Comparison of ENCODE assay signal across 14 mouse cellular contexts in the genomic region with DNA sequence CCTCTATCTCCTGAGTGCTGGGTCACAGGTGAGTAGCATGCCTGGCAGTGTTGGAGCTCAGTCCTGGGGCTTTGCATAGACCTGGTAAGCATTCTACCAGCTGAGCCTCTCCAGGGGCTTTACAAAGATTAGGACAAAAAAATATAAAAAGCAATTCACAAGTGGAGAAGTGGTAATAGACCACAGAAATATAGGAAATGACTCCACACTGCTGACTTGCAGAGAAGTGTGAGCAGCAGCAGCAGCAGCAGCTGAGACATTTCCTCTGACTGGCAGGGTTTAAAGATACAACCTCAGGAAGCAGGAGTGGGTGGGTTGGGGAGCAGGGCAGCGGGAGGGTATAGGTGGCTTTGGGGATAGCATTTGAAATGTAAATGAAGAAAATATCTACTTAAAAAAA.
DNase-seq lines count a peak whose midpoint lies in the region; ATAC-seq and TF ChIP-seq lines count a peak whose summit lies in the region.
"Had no signal": no experiment of that assay in that cellular context is flagged by ENCODE, and none has a peak within 500 bp of the region (broad histone marks: within the 10 kb centered on the region; RNA-seq: fewer than 3 reads in every experiment).

No protein-coding gene starts in this region.

- no peak for TF ChIP-seq CTCF in midbrain, postnatal 0 days (IDR thresholded peaks at IDR 0.05)

- no peaks in the 10 kb centered on the region for H3K9me3 ChIP-seq in limb, embryonic 12.5 days
- H3K9me3 ChIP-seq in limb, embryonic 10.5 days (replicated peaks): no peaks in the 10 kb centered on the region
- H3K9me3 ChIP-seq in midbrain, postnatal 0 days (ENCODE audit: low read length): no peaks in the 10 kb centered on the region
- H3K9me3 ChIP-seq in embryonic facial prominence, embryonic 10.5 days: no peaks in the 10 kb centered on the region
- H3K9me3 ChIP-seq: forebrain, embryonic 12.5 days had no signal

- DNase-seq in limb, embryonic 10.5 days (ENCODE audit: low spot score): no peak
- peak; percentile 42 for DNase-seq in CD4-positive helper T cell, adult 2 months (ENCODE audit: low read depth, low spot score)
- no peak for DNase-seq in midbrain, postnatal 0 days (ENCODE audit: low spot score)
- DNase-seq in embryonic facial prominence, embryonic 10.5 days (ENCODE audit: low spot score): no peak
- DNase-seq: cerebellum, postnatal 14 days; gastrocnemius, postnatal 10 days; lung, adult 18-20 months; right cerebral cortex, postnatal 25 days had no signal

- no peak overlapping the region for H3K4me2 ChIP-seq in limb, embryonic 12.5 days
- H3K4me2 ChIP-seq in midbrain, postnatal 0 days (ENCODE audit: low read depth, low read length, poor library complexity, severe bottlenecking): no peak overlapping the region
- H3K4me2 ChIP-seq: forebrain, embryonic 12.5 days had no signal

- H3K36me3 ChIP-seq in limb, embryonic 12.5 days: peaks cover 5% of the 10 kb centered on the region; the same call in 1 of the 2 replicates
- H3K36me3 ChIP-seq in limb, embryonic 10.5 days: peaks cover 4% of the 10 kb centered on the region; the same call in 1 of the 2 replicates
- H3K36me3 ChIP-seq in midbrain, postnatal 0 days (ENCODE audit: insufficient read depth, low read length): no peaks in the 10 kb centered on the region
- no peaks in the 10 kb centered on the region for H3K36me3 ChIP-seq in embryonic facial prominence, embryonic 10.5 days (replicated peaks)
- H3K36me3 ChIP-seq: forebrain, embryonic 12.5 days had no signal

- WGBS in limb, embryonic 12.5 days: 63% methylated on average over 1 of the region's 1 CpGs
- 87% methylated on average over 1 of the region's 1 CpGs for WGBS in limb, embryonic 10.5 days
- WGBS in midbrain, postnatal 0 days: 44% methylated on average over 1 of the region's 1 CpGs
- WGBS in embryonic facial prominence, embryonic 10.5 days: 80% methylated on average over 1 of the region's 1 CpGs

- 0 out of 2 replicates have a peak overlapping the region, but pooled peaks have one; percentile 12 for H3K27ac ChIP-seq in limb, embryonic 12.5 days
- no peak overlapping the region for H3K27ac ChIP-seq in limb, embryonic 10.5 days
- no peak overlapping the region for H3K27ac ChIP-seq in midbrain, postnatal 0 days (ENCODE audit: low read depth, low read length)
- H3K27ac ChIP-seq in embryonic facial prominence, embryonic 10.5 days (replicated peaks): no peak overlapping the region
- H3K27ac ChIP-seq: forebrain, embryonic 12.5 days; layer of hippocampus, adult 2 months had no signal

- ATAC-seq in limb, embryonic 12.5 days (ENCODE audit: insufficient number of reproducible peaks, insufficient read depth, low FRiP score, low TSS enrichment, low read depth): no peak
- peak; percentile 77 for ATAC-seq in CD4-positive, CD25-positive, alpha-beta regulatory T cell, adult 4 months
- ATAC-seq in inflammation-experienced regulatory T-cells, adult 6 months: peak; percentile 72
- no peak for ATAC-seq in midbrain, postnatal 0 days (ENCODE audit: low FRiP score)

- no peaks in the 10 kb centered on the region for H3K27me3 ChIP-seq in limb, embryonic 12.5 days
- H3K27me3 ChIP-seq in limb, embryonic 10.5 days (ENCODE audit: low read depth, poor library complexity, severe bottlenecking): no peaks in the 10 kb centered on the region; the same call in 1 of the 2 replicates
- H3K27me3 ChIP-seq in midbrain, postnatal 0 days (ENCODE audit: insufficient read depth, low read length): no peaks in the 10 kb centered on the region
- H3K27me3 ChIP-seq in embryonic facial prominence, embryonic 10.5 days (replicated peaks; ENCODE audit: low read depth, poor library complexity, severe bottlenecking): no peaks in the 10 kb centered on the region
- H3K27me3 ChIP-seq: forebrain, embryonic 12.5 days had no signal

- peaks cover 52% of the 10 kb centered on the region for H3K4me1 ChIP-seq in limb, embryonic 12.5 days (replicated peaks)
- H3K4me1 ChIP-seq in limb, embryonic 10.5 days: peaks cover 59% of the 10 kb centered on the region
- H3K4me1 ChIP-seq in midbrain, postnatal 0 days (ENCODE audit: insufficient read depth, low read length): peaks cover 2% of the 10 kb centered on the region; the same call in 1 of the 2 replicates
- peaks cover 77% of the 10 kb centered on the region for H3K4me1 ChIP-seq in embryonic facial prominence, embryonic 10.5 days

- H3K9ac ChIP-seq in limb, embryonic 12.5 days (replicated peaks): no peak overlapping the region
- H3K9ac ChIP-seq in midbrain, postnatal 0 days (replicated peaks; ENCODE audit: low read length, poor library complexity, severe bottlenecking): no peak overlapping the region
- H3K9ac ChIP-seq: forebrain, embryonic 12.5 days had no signal

- no peak overlapping the region for H3K4me3 ChIP-seq in limb, embryonic 12.5 days (replicated peaks)
- H3K4me3 ChIP-seq in limb, embryonic 10.5 days: no peak overlapping the region
- H3K4me3 ChIP-seq in midbrain, postnatal 0 days (ENCODE audit: low read depth, low read length): no peak overlapping the region
- H3K4me3 ChIP-seq in embryonic facial prominence, embryonic 10.5 days: no peak overlapping the region
- H3K4me3 ChIP-seq: forebrain, embryonic 12.5 days; layer of hippocampus, adult 2 months; myocyte had no signal

Comparison
In these comparisons a context has a peak if more than half of its experiments do, and no peak if none do; other contexts are left out.
1. ATAC-seq: peak in CD4-positive, CD25-positive, alpha-beta regulatory T cell, adult 4 months (single experiment) and inflammation-experienced regulatory T-cells, adult 6 months (single experiment); none in limb, embryonic 12.5 days (single experiment) and midbrain, postnatal 0 days (single experiment).